9 mouse cellular contexts compared by ENCODE assay signal in the genomic region with DNA sequence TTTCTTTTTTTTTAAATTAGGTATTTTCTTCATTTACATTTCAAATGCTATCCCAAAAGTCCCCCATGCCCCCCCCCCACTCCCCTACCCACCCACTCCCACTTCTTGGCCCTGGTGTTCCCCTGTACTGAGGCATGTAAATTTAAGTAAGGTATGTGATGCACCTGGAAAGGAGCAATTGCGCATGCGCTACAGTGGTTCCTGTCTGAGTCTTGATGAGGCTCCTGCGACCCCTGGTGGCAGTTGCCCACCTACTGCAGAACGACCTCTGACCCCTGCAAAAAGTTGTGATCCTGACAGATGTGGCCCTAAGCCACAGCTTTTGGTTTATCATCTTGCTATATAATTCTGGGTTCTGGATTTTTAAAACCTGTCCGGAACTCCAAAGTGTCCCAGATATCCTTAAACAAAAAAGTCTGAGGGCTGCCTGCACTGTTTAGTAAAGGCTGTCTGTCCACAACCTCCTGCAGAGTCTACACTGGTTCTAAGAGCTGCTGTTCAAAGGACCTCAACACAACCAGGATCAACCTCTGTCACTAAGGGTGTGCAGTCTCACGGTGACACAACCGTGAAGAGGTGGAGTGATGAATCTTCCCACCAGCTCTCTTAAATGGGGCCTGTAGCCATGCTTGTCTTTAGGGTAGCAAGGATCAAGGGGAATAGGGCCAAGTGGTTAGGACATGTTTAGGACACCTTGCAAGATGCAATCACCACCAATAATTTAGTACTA. TPM values are rescaled to one million over a fixed set of nuclear protein-coding genes. Genes with fewer than 3 reads are reported as not detected.
A peak's percentile ranks its signal among the peaks of the same experiment; 100 is the strongest.
DNase-seq lines count a peak whose midpoint lies in the region; ATAC-seq and TF ChIP-seq lines count a peak whose summit lies in the region.
"Had no signal": no experiment of that assay in that cellular context is flagged by ENCODE, and none has a peak within 500 bp of the region (broad histone marks: within the 10 kb centered on the region; RNA-seq: fewer than 3 reads in every experiment).

No protein-coding gene starts in this region.

- H3K27ac ChIP-seq in gastrocnemius, adult 2 months, result peak overlapping the region; percentile 94
- H3K27ac ChIP-seq in intestine, embryonic 16.5 days (ENCODE audit: low read length), result no peak overlapping the region
- no peak overlapping the region for H3K27ac ChIP-seq in lung, embryonic 15.5 days
- H3K27ac ChIP-seq: liver, embryonic 15.5 days had no signal

- no peaks in the 10 kb centered on the region for H3K27me3 ChIP-seq in intestine, embryonic 16.5 days (replicated peaks; ENCODE audit: control insufficient read depth, insufficient read depth, low read length)
- H3K27me3 ChIP-seq in lung, embryonic 15.5 days, result no peaks in the 10 kb centered on the region
- H3K27me3 ChIP-seq: liver, embryonic 15.5 days had no signal

- H3K4me1 ChIP-seq in intestine, embryonic 16.5 days (ENCODE audit: control insufficient read depth, insufficient read depth, low read length), result peaks cover 12% of the 10 kb centered on the region
- H3K4me1 ChIP-seq in lung, embryonic 15.5 days, result peaks cover 14% of the 10 kb centered on the region; the same call in 1 of the 2 replicates

- TF ChIP-seq CTCF in gastrocnemius, adult 2 months (IDR thresholded peaks at IDR 0.05), result peak; percentile 74

- ATAC-seq in intestine, embryonic 16.5 days, result peak; percentile 54
- ATAC-seq in lung, embryonic 15.5 days (ENCODE audit: borderline replicate concordance, extremely low read depth, low FRiP score, low TSS enrichment), result 0 out of 2 replicates have a peak, but pooled peaks have one; percentile 12

- 34% methylated on average over 7 of the region's 7 CpGs for WGBS in intestine, embryonic 16.5 days
- WGBS in lung, embryonic 15.5 days, result 34% methylated on average over 7 of the region's 7 CpGs

- DNase-seq in urinary bladder, postnatal 25 days (ENCODE audit: low spot score), result peak; percentile 48
- DNase-seq in urinary bladder, postnatal 10 days (ENCODE audit: low spot score), result no peak
- DNase-seq in c-Kit-positive CD71-negative TER-119-negative erythroid progenitor cells, embryonic 14.5 days (ENCODE audit: low read depth), result peak; percentile 51
- DNase-seq in gastrocnemius, adult 2 months, result peak; percentile 82
- DNase-seq in retina, adult 2 months (ENCODE audit: low read depth, low spot score), result peak; percentile 73
- DNase-seq in layer of hippocampus, adult 18-20 months (ENCODE audit: low spot score in 2 of 2), result no peak

- H3K9me3 ChIP-seq in intestine, embryonic 16.5 days (ENCODE audit: control insufficient read depth, low read length), result no peaks in the 10 kb centered on the region
- no peaks in the 10 kb centered on the region for H3K9me3 ChIP-seq in lung, embryonic 15.5 days
- H3K9me3 ChIP-seq: liver, embryonic 15.5 days had no signal

- H3K4me3 ChIP-seq in gastrocnemius, adult 2 months, result peak overlapping the region; percentile 1; the same call in 1 of the 2 replicates
- H3K4me3 ChIP-seq in intestine, embryonic 16.5 days (ENCODE audit: low read length), result no peak overlapping the region
- no peak overlapping the region for H3K4me3 ChIP-seq in lung, embryonic 15.5 days
- H3K4me3 ChIP-seq: liver, embryonic 15.5 days had no signal

- intact Hi-C loops in gastrocnemius, adult 2 months (cut with DNase I), result loop anchor here (2.0 to 5.0 kb wide), 4 partner anchors 39 to 293 kb away; no protein-coding TSS in a partner anchor

- H3K4me2 ChIP-seq in intestine, embryonic 16.5 days (ENCODE audit: low read depth, low read length), result no peak overlapping the region
- no peak overlapping the region for H3K4me2 ChIP-seq in lung, embryonic 15.5 days
- H3K4me2 ChIP-seq: liver, embryonic 15.5 days had no signal

- H3K9ac ChIP-seq in intestine, embryonic 16.5 days (ENCODE audit: low read depth, low read length), result no peak overlapping the region
- H3K9ac ChIP-seq in lung, embryonic 15.5 days, result no peak overlapping the region
- H3K9ac ChIP-seq: liver, embryonic 15.5 days had no signal

- no peaks in the 10 kb centered on the region; the same call in 1 of the 2 replicates for H3K36me3 ChIP-seq in intestine, embryonic 16.5 days (ENCODE audit: control insufficient read depth, insufficient read depth, low read length)
- no peaks in the 10 kb centered on the region; the same call in 1 of the 2 replicates for H3K36me3 ChIP-seq in lung, embryonic 15.5 days
- H3K36me3 ChIP-seq: liver, embryonic 15.5 days had no signal

RNA-seq across cellular contexts. Expression of a gene that starts 40.6 kb away (rescaled TPM):
- 100 to 1,000 TPM; 147 to 160 TPM for total RNA-seq in gastrocnemius, adult 2 months (2021)
- polyA plus RNA-seq in intestine, embryonic 16.5 days (2015; fragmentation: Nextera tagmentation; extraction: Ambion mirVana), result 2.4 and 2.8 TPM in 2 replicates
- polyA plus RNA-seq in lung, embryonic 15.5 days (2015; fragmentation: Nextera tagmentation; extraction: Ambion mirVana), result 4.6 and 5.2 TPM in 2 replicates
- total RNA-seq in layer of hippocampus, adult 18-20 months (2021), result 100 to 1,000 TPM; 168 to 176 TPM

Comparison
In these comparisons a context has a peak if more than half of its experiments do, and no peak if none do; other contexts are left out.
1. DNase-seq: peak in urinary bladder, postnatal 25 days (single experiment), c-Kit-positive CD71-negative TER-119-negative erythroid progenitor cells, embryonic 14.5 days (single experiment), gastrocnemius, adult 2 months (single experiment) and retina, adult 2 months (single experiment); none in urinary bladder, postnatal 10 days (single experiment) and layer of hippocampus, adult 18-20 months (0 of 2).